Mouse (Mus musculus) CD4-positive helper T cell, adult 2 months (primary cell): Measurements from ENCODE around the gene Lect2.
A peak's percentile ranks its signal among the peaks of the same experiment; 100 is the strongest.

Experiments
- DNase-seq: peaks from one replicate; pipeline ENCODE4 v3.0.0-alpha.2; 2012; ENCODE audit warnings: low read depth, missing footprints, low spot score

The Lect2 gene

DNA sequence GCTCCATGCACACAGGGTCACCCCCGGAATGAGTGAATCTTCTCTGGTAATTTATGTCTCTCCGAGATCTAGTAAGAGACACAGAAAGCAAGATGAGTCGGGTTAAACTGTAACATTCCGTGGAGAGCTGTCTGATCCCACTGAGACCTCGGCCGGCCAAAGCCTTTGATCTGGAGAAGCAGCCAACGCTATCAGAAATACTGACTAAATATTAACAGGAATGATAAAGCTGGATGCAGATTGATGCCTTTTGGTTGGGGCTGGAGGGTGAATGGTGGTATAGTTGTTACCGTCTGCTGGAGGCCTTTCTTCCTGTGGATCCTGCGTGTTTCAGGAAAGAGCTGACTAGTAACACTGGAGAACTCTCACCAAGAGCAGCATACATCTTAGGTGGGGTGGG lies at the start of gene Lect2:
Gene Lect2, minus strand, starts transcription at position 102 of the 400 bp plus-strand sequence.
- no peak for DNase-seq

DNA sequence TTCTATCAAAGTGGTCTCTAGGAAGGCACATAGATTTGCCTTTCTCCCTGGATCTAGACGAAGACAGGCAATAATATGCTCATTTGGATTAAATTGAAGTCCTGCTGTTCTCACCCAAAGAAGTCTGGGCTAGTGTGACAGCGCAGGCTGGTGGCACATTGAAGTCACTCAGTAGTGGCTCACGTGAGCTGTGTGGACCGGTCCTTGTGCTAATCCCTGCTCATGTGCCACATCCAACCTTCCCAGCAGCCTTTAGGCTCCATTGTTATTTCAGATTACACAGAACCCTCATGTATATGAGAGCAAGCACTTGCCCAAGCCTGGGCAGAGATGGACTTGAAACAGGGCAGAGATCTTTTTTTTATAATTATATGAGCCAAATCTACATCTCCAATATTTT lies 49.0 kb upstream of the Lect2 start:
- no peak for DNase-seq

DNA sequence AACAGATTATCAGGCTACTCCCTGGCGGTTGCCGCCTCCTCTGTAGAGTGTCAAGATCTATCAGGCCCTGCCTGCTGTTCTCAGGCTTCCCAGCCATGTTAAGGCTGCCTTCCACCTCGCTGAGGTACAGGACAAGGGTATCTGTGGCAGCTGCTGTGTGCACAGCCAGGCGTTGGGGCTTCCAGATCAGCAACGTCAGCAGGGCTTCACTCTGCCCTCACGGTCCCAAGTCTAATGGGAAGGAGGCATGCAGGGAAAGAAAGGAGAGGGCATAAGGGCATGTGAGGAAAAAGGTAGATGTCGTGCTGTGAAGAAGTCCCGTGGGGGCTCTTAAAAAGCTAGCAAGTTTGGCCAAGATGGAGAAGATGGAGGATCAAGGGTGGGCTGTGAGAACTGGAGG lies 46.9 kb upstream of the Lect2 start:
- no peak for DNase-seq

DNA sequence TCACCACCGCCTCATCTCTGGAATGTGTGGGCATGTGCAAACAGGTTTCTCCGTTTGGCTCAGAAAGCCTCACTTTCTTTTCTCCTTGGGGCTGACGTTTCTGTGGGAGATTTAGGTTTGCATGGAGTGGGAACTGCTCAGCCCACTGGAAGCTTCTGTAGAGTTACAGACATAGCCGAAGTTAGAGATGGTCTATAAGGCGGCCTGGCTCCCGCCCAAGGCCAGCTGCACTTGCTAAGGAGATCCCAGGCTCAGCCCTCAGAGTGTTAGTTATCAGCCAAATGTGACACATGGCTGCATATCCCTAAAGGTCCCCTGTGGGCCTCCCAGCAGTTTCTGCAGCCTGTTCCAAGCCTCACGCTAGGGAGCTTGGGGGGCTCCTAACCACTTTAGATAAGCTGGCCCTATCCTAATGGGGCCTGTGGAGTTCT lies 45.7 kb upstream of the Lect2 start:
- DNase-seq = no peak

DNA sequence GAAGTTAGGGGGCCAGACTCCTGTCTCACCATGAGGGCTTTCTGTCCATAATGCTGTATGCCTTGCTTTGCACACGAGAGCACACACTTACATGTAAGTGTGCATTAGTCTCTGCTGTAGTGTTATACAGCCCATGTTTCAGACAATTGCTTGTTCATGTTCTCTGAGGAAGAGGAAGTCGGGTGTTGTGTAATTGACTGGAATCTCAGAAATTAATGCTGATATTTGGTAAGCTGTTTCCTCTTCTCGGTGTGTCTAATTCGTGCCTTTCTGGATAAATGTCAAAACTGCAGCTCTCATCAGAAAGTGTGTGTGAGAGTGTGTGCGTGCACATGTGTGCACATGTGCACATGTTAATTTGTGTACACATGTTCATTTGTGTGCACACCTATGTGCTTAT lies 44.9 kb upstream of the Lect2 start:
- no peak for DNase-seq

DNA sequence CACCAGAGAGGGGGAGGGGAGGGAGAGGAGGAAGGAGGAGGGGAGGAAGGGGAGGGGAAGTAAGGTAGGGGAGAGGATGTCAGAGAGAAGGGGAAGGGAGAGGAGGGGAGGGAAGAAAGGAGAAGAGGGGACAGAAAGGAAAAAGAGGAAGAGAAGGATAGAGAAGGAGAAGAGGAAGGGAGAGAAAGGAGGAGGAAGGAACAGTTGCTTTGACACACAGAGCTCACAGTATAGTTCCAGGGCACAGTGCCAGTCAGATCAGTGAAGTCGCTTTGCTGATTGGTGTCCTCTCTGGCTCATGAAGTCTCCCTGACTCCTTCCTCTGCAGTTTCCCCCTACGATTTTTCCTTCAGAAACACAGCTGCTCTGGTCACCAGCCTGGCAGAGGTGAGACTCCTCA lies 43.6 kb upstream of the Lect2 start:
- no peak for DNase-seq

DNA sequence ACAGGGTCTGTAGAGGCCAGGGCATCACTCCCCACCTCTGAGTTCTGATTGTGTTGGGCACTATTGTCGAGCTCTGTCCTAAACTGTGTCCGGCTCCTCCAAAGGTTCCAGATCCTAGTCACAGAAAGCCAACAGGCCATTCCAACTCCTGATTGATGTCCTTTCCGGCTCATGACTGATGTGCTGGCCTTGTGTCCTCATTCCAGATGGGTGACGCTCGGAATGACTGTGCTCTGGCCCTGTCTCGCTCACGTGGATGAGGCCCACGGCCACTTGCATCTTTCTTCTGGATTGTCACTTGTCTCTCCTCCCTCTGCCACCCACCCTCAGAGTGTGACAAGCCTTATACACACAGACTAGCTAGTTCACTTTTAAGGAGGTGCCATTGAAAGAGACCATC lies 42.9 kb upstream of the Lect2 start:
- DNase-seq = no peak

DNA sequence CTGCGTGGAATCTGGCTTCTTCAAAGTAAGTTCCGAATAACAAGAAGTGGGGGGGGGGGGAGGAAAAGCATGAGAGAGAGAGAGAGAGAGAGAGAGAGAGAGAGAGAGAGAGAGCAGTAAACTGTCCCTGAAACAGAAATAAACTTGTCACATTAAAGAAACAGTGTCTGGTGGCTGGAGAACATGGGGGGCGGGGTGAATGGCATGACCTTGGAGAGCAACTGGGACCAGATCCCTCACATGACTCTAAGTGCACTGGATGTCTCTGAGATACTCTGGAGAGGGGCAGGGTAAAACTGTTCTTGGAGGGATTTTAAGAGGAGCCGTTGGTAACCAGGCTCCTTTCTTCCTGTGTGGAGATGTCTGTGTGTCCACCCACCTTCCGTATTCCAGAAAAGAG lies 41.9 kb upstream of the Lect2 start:
- no peak for DNase-seq

DNA sequence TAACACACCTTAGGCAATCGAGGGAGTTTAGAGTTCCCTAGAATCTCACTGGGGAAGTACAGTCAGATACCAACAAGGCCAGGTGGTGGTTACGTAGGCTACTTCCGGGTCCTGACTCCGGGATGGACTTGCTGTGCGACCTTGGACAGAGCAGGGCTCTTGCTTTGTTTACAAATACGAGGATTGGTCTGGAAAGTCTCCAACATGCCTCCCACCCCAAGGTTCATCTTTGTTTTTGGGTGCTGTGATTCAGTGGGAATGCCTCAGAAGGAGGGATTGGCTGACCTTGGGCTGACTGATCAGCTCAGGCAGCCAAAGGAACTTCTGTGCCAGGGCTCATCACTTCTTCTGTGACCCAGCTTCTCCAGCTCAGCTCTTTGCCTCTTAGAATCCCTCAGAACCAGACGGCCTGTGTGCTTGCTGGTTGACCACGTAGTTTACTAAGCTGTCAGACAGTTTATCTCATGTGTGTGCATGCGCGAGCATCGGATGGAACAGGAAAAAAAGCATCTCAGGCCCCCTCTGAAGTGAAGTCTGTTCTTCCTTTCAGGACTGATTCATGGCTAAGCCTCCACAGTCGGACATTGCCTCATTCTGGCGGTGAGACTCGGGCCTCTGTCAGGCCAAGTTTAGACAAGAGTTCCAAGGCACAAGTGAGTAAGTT lies 40.3 kb upstream of the Lect2 start:
- DNase-seq = no peak

DNA sequence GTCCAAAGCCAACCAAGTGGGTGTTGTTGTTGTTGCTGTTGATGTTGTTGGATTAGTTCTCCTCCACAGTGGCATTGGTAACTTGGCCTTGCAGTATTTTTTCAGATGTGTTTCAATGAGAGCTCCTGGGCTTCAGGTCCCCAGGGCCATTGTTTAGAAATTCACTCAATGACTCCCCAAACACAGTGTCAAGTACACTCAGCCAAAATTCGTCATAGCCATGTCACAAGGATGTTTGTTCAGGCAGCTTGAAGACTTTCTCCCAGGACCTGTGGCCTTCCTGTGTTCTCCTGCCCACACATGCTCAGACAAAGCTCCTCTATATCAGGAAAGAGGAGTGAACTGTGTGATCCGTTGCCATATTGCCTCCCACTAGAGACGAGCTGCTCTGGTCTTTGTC lies 37.7 kb upstream of the Lect2 start:
- no peak for DNase-seq

DNA sequence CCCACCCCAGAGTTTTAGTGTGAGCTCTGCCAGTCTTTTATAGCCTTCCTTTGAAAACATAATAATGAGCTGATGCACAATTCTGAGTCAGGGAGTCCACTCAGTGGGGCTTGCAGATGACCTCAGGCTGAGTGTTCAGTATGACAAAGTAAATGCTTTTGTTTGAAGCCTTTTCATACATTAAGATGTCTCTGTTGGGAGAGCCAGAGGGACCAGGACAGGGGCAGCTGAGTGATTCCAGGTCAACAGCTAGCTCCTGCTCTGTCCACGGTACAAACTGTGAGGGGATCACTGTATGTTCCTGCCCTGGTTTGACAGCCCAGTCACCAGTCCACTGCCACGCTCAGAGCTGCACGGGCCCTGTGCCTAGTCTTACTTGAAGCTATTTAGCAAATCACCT lies 34.4 kb upstream of the Lect2 start:
- DNase-seq = no peak

DNA sequence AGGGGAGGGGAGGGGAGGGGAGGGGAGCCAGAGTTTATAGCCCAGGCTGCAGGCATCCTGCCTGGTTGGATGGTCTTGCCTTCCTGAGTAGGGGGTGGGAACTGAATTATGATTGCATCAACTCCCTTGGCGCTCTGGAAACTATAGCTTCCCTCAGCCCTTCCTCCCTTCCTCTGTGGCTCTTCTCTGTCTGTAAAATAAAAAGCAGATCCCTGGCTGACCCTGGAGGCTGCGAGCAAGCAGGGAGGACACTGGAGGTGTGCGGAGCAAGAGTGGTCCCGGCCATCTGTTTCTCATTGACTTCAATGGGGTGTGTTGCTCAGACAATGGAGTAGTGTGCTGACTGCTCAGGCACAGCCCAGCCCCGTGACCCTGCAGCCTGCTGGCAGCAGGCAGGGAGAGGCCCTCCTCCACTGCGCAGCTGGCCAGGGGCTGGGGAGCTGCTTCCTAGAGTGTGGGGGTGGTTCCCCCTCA lies 33.7 kb upstream of the Lect2 start:
- DNase-seq = no peak

DNA sequence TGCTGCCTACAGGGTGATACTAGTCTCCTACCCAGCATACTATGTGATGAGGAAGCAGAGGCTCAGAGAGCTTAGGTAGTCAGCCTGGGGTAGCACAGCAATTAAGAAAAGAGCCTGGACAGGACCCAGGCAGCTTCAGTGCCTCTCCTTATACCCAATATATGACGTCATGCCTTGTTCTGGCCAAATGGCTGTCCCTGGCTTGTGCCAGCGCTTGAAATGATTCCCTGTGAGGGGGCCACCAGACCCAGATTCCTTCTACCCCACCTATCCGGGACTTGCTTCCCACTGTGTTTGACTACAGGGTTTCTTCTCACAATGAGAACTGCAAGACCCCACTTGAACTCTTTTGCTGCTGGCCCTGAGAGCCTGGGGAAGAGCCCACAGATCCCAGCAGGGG lies 33.2 kb upstream of the Lect2 start:
- no peak for DNase-seq

DNA sequence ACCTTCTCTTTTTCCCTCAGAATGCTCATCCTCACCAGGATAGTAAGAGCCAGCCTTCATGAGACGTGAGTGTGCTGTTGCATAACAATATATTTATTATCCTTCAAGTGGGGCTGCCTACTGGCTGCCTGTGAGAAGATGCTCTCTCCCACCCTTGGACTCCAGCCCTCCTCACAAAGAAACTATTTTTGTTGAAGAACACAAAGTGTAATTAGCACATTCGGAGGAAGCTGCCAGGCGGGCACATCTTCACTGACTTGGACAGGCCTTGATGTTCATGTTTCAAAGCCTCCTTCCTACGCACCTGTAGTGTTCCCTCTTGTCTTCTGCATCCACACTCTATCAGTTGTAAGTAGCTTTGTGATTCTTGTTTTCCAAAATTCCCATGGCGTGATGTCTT lies 32.1 kb upstream of the Lect2 start:
- DNase-seq = no peak

DNA sequence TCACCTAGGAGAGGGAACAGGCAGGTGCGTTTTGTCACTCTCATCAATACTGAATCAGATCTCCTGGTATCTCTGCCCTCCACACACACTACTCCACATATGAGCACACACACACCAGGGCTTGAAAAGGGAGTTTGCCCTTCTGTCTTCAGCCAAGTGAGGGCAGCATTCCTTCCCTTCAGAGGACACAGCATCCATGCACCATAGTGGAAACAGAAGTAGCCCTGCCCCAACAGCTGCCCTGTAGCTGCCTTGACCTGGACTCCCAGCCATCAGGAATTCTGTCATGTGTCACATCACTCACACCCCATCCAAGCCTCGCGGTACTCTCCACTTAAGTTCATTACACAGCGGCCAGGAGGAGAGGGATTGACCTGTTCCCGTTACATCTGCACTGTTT lies 29.8 kb upstream of the Lect2 start:
- DNase-seq = no peak

DNA sequence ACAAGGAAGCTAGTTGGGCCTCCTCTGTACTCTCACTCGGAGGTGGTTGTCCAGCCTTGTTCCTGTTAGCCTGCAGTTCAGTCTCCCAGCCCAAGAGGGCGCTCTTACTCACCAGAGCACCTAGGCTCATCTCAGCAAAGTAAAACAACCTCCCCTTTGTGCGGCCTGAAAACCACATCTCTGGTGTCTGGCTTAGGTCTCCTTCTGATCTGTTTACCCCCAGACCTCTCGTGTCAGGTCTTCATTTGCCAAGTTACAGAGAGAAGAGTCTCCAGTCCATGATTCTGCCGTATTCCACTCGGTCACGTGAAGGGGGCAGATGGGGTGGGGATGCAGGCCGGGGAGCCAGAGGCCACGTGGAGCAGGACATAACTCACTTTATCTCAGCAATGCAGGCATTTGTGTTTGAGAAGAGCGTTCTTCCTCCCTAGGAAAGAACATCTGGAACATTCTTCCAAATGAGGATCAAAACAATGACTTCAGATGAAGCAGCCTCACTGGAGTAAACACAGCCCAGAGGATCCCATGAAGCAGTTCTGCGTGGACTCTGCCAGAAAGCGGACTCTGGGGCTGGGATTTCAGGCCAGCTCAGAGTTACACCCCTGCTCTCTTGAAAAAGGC lies 27.5 kb upstream of the Lect2 start:
- DNase-seq = peak; percentile 34

DNA sequence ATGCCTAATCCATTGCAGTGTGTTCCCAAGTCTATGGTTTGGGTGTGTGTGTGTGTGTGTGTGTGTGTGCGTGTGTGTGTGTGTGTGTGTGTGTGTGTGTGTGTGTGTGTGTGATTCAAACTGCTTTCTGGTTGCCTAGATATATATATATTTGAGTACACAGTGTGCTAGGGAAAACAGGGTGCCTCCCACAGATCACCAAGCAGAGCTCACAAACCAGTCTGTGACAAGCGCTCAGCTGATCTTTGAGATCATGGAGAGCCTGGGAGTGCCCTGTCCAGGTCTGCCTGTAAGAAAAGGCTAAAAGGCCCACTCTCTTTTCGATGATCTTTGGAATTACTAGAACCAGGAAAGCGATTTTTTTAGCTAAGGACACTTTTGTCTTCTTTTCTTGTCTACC lies 26.8 kb upstream of the Lect2 start:
- no peak for DNase-seq

DNA sequence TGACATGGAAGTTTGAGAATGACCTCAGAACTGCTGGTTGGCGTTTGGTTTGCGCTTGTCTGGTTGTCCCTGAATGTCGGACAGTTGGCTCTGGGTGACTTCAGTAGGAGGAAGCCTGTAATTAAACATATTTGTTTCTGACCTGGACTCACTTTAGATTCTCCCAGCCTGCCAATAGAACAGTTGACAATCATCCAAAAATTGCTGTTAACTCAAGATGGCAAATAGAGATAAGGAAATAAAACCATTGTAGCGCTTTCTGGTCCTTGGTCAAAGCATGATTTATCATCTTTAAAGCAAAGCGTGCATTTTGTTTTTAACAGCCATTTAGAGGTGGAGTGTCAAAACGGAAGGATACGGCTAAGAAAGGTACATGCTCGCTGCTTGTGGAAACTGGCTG lies 23.3 kb upstream of the Lect2 start:
- DNase-seq = no peak

DNA sequence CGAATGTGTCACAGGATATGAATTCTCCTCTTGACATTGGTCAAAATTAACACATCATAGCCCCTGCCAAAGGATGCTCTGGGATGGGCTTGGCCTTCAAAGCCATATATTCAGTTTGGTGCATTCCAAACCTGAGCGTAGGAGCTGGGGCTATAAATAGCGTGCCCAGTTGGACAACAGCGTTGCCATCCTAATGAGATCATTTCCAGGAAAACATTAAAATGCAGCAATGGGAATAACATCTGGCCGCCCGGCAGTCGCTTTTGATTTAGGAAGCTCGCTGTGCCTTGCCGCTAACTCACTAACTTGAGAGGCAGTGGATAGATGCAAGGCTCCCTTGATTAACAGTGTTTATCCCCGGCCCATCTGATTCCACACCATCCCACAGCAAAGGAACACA lies 18.0 kb upstream of the Lect2 start:
- DNase-seq = no peak

DNA sequence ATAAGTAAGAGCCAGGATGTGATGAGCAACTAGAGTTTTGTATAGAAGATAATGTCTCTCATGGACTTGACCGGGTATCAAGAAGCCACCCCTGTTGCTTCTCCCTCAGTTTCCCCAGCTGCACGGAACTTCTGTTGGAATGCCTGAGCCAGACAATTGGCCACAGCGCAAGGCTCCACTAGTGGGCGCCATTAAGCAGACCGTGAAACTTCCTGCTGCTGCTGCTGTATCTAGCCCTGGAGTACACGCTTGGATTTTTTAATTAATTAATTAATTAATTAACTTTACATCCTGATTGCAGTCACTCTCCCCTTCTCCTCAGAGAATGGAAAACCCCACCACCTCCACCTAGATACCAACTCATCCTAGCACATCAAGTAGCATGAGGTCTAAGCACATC lies 14.8 kb upstream of the Lect2 start:
- no peak for DNase-seq

DNA sequence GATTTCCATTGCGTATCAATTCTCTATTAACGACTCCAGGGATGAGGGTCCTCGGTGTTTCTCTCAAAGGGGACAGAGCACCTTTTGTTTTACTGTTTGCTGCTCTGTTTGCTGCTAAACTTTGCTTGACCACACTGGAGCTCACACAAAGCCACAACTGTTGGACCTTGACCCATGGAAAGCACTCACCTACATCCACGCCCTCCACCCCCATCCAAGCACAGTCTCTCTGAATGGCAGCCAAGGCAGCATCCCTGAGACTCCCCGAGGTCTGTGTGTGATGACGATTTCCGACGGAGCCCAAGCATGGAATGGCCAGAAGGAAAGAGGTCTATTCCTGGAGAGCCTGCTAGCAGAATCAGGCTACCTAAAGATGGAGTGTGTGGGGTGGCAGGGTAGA lies 12.8 kb upstream of the Lect2 start:
- no peak for DNase-seq

DNA sequence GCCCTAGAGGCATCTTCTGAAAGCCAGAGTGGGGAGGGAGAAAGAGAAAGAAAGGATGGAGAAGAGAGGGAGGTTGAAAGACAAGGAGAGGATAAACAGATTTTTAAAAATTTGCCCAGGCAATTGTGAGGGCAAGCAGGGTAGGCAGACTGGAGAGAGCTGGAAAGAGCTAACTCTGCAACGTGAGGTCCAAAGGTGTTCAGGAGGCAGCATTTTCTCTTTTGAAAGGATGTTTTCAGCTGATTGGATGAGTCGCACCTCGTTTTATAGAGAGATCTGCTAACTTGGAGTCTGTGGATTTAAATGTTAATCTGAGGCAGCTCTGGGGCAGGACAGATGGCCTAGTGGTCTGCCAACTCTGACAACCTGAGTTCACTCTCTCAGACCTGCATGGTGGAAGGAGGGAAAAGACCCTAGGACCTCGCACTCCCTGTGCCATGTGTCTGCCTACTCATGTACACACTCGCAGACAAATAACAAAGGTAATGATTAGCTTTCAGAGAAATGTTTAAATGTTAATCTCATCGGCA lies 11.6 kb upstream of the Lect2 start:
- no peak for DNase-seq

DNA sequence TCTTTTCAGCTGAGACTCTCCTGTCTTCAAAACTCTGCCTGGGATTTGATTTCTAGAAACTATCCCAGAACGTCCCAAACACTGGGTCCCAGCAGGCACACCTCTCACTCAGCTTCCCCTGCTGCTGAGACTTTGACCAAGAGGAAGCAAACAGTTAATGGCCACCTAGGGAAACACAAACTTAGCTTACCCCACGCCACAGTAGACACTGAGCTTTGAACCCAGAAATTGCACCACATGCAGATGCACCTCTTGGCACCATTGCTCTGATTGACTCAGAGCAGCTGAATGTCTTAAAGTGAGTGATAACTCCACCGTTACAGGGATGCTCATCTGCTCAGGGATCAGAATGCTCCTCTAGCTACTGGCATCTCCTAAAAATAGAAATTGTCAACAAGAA lies 10.5 kb upstream of the Lect2 start:
- no peak for DNase-seq
